Comparison of ENCODE assay signal across 10 mouse cellular contexts in genomic region chr15:33975077-33975476, GRCm38 (mm10).
DNase-seq lines count a peak whose midpoint lies in the region; ATAC-seq and TF ChIP-seq lines count a peak whose summit lies in the region.
"Had no signal": no experiment of that assay in that cellular context is flagged by ENCODE, and none has a peak within 500 bp of the region (broad histone marks: within the 10 kb centered on the region; RNA-seq: fewer than 3 reads in every experiment).

No protein-coding gene starts in this region.

- H3K4me2 ChIP-seq in forebrain, postnatal 0 days (ENCODE audit: low read depth): no peak overlapping the region
- H3K4me2 ChIP-seq in forebrain, embryonic 11.5 days (ENCODE audit: low read depth, low read length, severe bottlenecking): no peak overlapping the region
- no peak overlapping the region for H3K4me2 ChIP-seq in limb, embryonic 11.5 days (ENCODE audit: low read depth, severe bottlenecking)
- H3K4me2 ChIP-seq: neural tube, embryonic 12.5 days had no signal

- ATAC-seq in forebrain, postnatal 0 days: no peak
- ATAC-seq in forebrain, embryonic 11.5 days (replicated peaks; ENCODE audit: low FRiP score): no peak
- no peak for ATAC-seq in limb, embryonic 11.5 days (ENCODE audit: insufficient number of reproducible peaks, low FRiP score, low TSS enrichment, low read depth)
- no peak for ATAC-seq in cerebellum, adult (ENCODE audit: insufficient number of reproducible peaks, low FRiP score, low TSS enrichment)

- peak; percentile 59 for TF ChIP-seq CTCF in forebrain, postnatal 0 days (IDR thresholded peaks at IDR 0.05; ENCODE audit: low read depth)

- no peaks in the 10 kb centered on the region for H3K4me1 ChIP-seq in forebrain, postnatal 0 days (ENCODE audit: insufficient read depth)
- no peaks in the 10 kb centered on the region for H3K4me1 ChIP-seq in forebrain, embryonic 11.5 days (replicated peaks; ENCODE audit: control insufficient read depth, insufficient read depth, low read length)
- H3K4me1 ChIP-seq in limb, embryonic 11.5 days (ENCODE audit: control insufficient read depth, insufficient read depth, low read length): no peaks in the 10 kb centered on the region
- no peaks in the 10 kb centered on the region for H3K4me1 ChIP-seq in limb, embryonic 10.5 days
- H3K4me1 ChIP-seq: neural tube, embryonic 12.5 days had no signal

- H3K36me3 ChIP-seq in forebrain, postnatal 0 days (ENCODE audit: insufficient read depth): no peaks in the 10 kb centered on the region
- H3K36me3 ChIP-seq in forebrain, embryonic 11.5 days (ENCODE audit: control insufficient read depth, insufficient read depth, low read length): no peaks in the 10 kb centered on the region
- no peaks in the 10 kb centered on the region for H3K36me3 ChIP-seq in limb, embryonic 11.5 days (ENCODE audit: control insufficient read depth, insufficient read depth, low read length)
- no peaks in the 10 kb centered on the region for H3K36me3 ChIP-seq in limb, embryonic 10.5 days
- H3K36me3 ChIP-seq: neural tube, embryonic 12.5 days had no signal

- DNase-seq in forebrain, postnatal 0 days: peak; percentile 38
- no peak for DNase-seq in forebrain, embryonic 11.5 days (ENCODE audit: low spot score)
- peak; percentile 34 for DNase-seq in limb, embryonic 11.5 days (ENCODE audit: low spot score)
- no peak for DNase-seq in limb, embryonic 10.5 days (ENCODE audit: low spot score)
- peak; percentile 22 for DNase-seq in embryo, embryonic 11.5 days (ENCODE audit: low read depth, low spot score)
- DNase-seq in right cerebral cortex, postnatal 14 days: peak; percentile 24
- no peak for DNase-seq in urinary bladder, postnatal 14 days (ENCODE audit: low spot score)

- 43% methylated on average over 1 of the region's 1 CpGs for WGBS in forebrain, postnatal 0 days
- WGBS in forebrain, embryonic 11.5 days: 42% methylated on average over 1 of the region's 1 CpGs
- WGBS in limb, embryonic 11.5 days: 38% methylated on average over 1 of the region's 1 CpGs
- WGBS in limb, embryonic 10.5 days: 31% methylated on average over 1 of the region's 1 CpGs

- H3K27me3 ChIP-seq in forebrain, postnatal 0 days (ENCODE audit: insufficient read depth, low read length): no peaks in the 10 kb centered on the region
- no peaks in the 10 kb centered on the region for H3K27me3 ChIP-seq in forebrain, embryonic 11.5 days (ENCODE audit: control insufficient read depth, insufficient read depth, low read length)
- H3K27me3 ChIP-seq in limb, embryonic 11.5 days (ENCODE audit: control insufficient read depth, insufficient read depth, low read length): no peaks in the 10 kb centered on the region
- no peaks in the 10 kb centered on the region for H3K27me3 ChIP-seq in limb, embryonic 10.5 days (ENCODE audit: low read depth, poor library complexity, severe bottlenecking)
- H3K27me3 ChIP-seq: neural tube, embryonic 12.5 days had no signal

- no peak overlapping the region for H3K27ac ChIP-seq in forebrain, postnatal 0 days (ENCODE audit: low read depth, low read length)
- H3K27ac ChIP-seq in forebrain, embryonic 11.5 days (ENCODE audit: low read depth, low read length): no peak overlapping the region
- H3K27ac ChIP-seq in limb, embryonic 11.5 days (replicated peaks; ENCODE audit: low read depth, low read length): no peak overlapping the region
- H3K27ac ChIP-seq in limb, embryonic 10.5 days: no peak overlapping the region
- H3K27ac ChIP-seq: neural tube, embryonic 12.5 days had no signal

- no peaks in the 10 kb centered on the region for H3K9me3 ChIP-seq in forebrain, postnatal 0 days (ENCODE audit: low read length)
- H3K9me3 ChIP-seq in forebrain, embryonic 11.5 days (ENCODE audit: control insufficient read depth, low read length): no peaks in the 10 kb centered on the region
- H3K9me3 ChIP-seq in limb, embryonic 11.5 days (ENCODE audit: control insufficient read depth, low read length): no peaks in the 10 kb centered on the region; the same call in 1 of the 2 replicates
- no peaks in the 10 kb centered on the region for H3K9me3 ChIP-seq in limb, embryonic 10.5 days (replicated peaks)
- H3K9me3 ChIP-seq: neural tube, embryonic 12.5 days had no signal

- H3K9ac ChIP-seq in forebrain, postnatal 0 days: no peak overlapping the region
- H3K9ac ChIP-seq in forebrain, embryonic 11.5 days (ENCODE audit: low read length): no peak overlapping the region
- H3K9ac ChIP-seq in limb, embryonic 11.5 days (ENCODE audit: low read length): no peak overlapping the region
- H3K9ac ChIP-seq: neural tube, embryonic 12.5 days had no signal

- H3K4me3 ChIP-seq in forebrain, postnatal 0 days (ENCODE audit: low read depth, low read length): no peak overlapping the region
- no peak overlapping the region for H3K4me3 ChIP-seq in forebrain, embryonic 11.5 days (ENCODE audit: low read depth, low read length)
- no peak overlapping the region for H3K4me3 ChIP-seq in limb, embryonic 11.5 days (ENCODE audit: low read depth, low read length)
- H3K4me3 ChIP-seq in limb, embryonic 10.5 days: no peak overlapping the region
- H3K4me3 ChIP-seq: erythroblast, embryonic 14.5 days; neural tube, embryonic 12.5 days had no signal

Comparison
In these comparisons a context has a peak if more than half of its experiments do, and no peak if none do; other contexts are left out.
1. DNase-seq: peak in forebrain, postnatal 0 days (single experiment), limb, embryonic 11.5 days (single experiment), embryo, embryonic 11.5 days (single experiment) and right cerebral cortex, postnatal 14 days (single experiment); none in forebrain, embryonic 11.5 days (single experiment), limb, embryonic 10.5 days (single experiment) and urinary bladder, postnatal 14 days (single experiment).